ENCODE assay signal across 8 mouse cellular contexts in genomic region chr11:82782197-82782596, GRCm38 (mm10). TPM values are rescaled to one million over a fixed set of nuclear protein-coding genes. Genes with fewer than 3 reads are reported as not detected.
DNase-seq lines count a peak whose midpoint lies in the region; ATAC-seq and TF ChIP-seq lines count a peak whose summit lies in the region.

No protein-coding gene starts in this region.

- H3K36me3 ChIP-seq in heart, embryonic 14.5 days (ENCODE audit: control insufficient read depth, insufficient read depth, low read length), result peaks cover 39% of the 10 kb centered on the region
- peaks cover 38% of the 10 kb centered on the region for H3K36me3 ChIP-seq in hindbrain, embryonic 14.5 days (replicated peaks; ENCODE audit: control insufficient read depth, insufficient read depth)
- peaks cover 38% of the 10 kb centered on the region for H3K36me3 ChIP-seq in midbrain, embryonic 12.5 days

- no peak for TF ChIP-seq CTCF in bone marrow macrophage, adult 2 months (IDR thresholded peaks at IDR 0.05; ENCODE audit: low read depth, low read length)

- peak overlapping the region in 1 of 2 experiments; percentile 95; a peak in 2 of 4 replicates for H3K27ac ChIP-seq in heart, embryonic 14.5 days (replicated peaks in 1 of 2; ENCODE audit: control insufficient read depth in 1 of 2, insufficient read depth in 1 of 2, low read depth in 2 of 2, low read length in 2 of 2)
- H3K27ac ChIP-seq in bone marrow macrophage, adult 2 months (ENCODE audit: insufficient read depth, low read depth, low read length), result no peak overlapping the region
- 0 out of 2 replicates have a peak overlapping the region, but pooled peaks have one; percentile 98 for H3K27ac ChIP-seq in hindbrain, embryonic 14.5 days
- H3K27ac ChIP-seq in midbrain, embryonic 12.5 days (replicated peaks), result no peak overlapping the region

- ATAC-seq in heart, embryonic 14.5 days (ENCODE audit: insufficient number of reproducible peaks, insufficient read depth, low FRiP score, low read depth), result no peak
- ATAC-seq in hindbrain, embryonic 14.5 days (ENCODE audit: low FRiP score), result no peak
- ATAC-seq in midbrain, embryonic 12.5 days (ENCODE audit: low FRiP score, low read depth), result no peak

- no peaks in the 10 kb centered on the region for H3K9me3 ChIP-seq in heart, embryonic 14.5 days (ENCODE audit: control insufficient read depth, low read length)
- no peaks in the 10 kb centered on the region for H3K9me3 ChIP-seq in hindbrain, embryonic 14.5 days (ENCODE audit: control insufficient read depth, low read length)
- no peaks in the 10 kb centered on the region for H3K9me3 ChIP-seq in midbrain, embryonic 12.5 days

- H3K4me1 ChIP-seq in heart, embryonic 14.5 days (ENCODE audit: control insufficient read depth in 2 of 2, insufficient read depth in 2 of 2, low read length in 2 of 2), result peaks cover 5 to 14% of the 10 kb centered on the region in 2 experiments
- peaks cover 17% of the 10 kb centered on the region for H3K4me1 ChIP-seq in bone marrow macrophage, adult 2 months (ENCODE audit: control insufficient read depth, insufficient read depth, low read length)
- H3K4me1 ChIP-seq in hindbrain, embryonic 14.5 days (replicated peaks; ENCODE audit: control insufficient read depth, insufficient read depth, low read length), result peaks cover 21% of the 10 kb centered on the region
- peaks cover 20% of the 10 kb centered on the region for H3K4me1 ChIP-seq in midbrain, embryonic 12.5 days

- DNase-seq in heart, postnatal 36 days, result no peak
- DNase-seq in hindbrain, embryonic 14.5 days (ENCODE audit: low spot score), result no peak
- no peak for DNase-seq in urinary bladder, postnatal 4 days (ENCODE audit: low spot score in 2 of 2)
- no peak for DNase-seq in gastrocnemius, postnatal 25 days
- DNase-seq in left cerebral cortex, adult 8-10 months (ENCODE audit: low spot score in 2 of 2), result no peak

- H3K27me3 ChIP-seq in heart, embryonic 14.5 days (ENCODE audit: control insufficient read depth, insufficient read depth, low read length), result no peaks in the 10 kb centered on the region
- H3K27me3 ChIP-seq in hindbrain, embryonic 14.5 days (ENCODE audit: control insufficient read depth, insufficient read depth, low read length), result no peaks in the 10 kb centered on the region
- no peaks in the 10 kb centered on the region for H3K27me3 ChIP-seq in midbrain, embryonic 12.5 days

- intact Hi-C loops in heart, postnatal 36 days (cut with DNase I), result loop anchor here (10.0 kb wide), 1 partner anchor 513 kb away; the partner anchor contains the start of gene Ap2b1

- 31% methylated on average over 6 of the region's 6 CpGs for WGBS in heart, embryonic 14.5 days
- 41% methylated on average over 6 of the region's 6 CpGs for WGBS in hindbrain, embryonic 14.5 days
- WGBS in midbrain, embryonic 12.5 days, result 53% methylated on average over 6 of the region's 6 CpGs

- H3K9ac ChIP-seq in heart, embryonic 14.5 days (ENCODE audit: low read length), result peak overlapping the region; percentile 97
- peak overlapping the region; percentile 97 for H3K9ac ChIP-seq in hindbrain, embryonic 14.5 days
- peak overlapping the region; percentile 94 for H3K9ac ChIP-seq in midbrain, embryonic 12.5 days (replicated peaks)

- H3K4me3 ChIP-seq in heart, embryonic 14.5 days (ENCODE audit: control insufficient read depth in 1 of 2, insufficient read depth in 1 of 2, low read depth in 1 of 2, low read length in 2 of 2), result peak overlapping the region; percentile 87 to 88
- H3K4me3 ChIP-seq in bone marrow macrophage, adult 2 months (ENCODE audit: insufficient read depth, low read length), result peak overlapping the region; percentile 76
- H3K4me3 ChIP-seq in hindbrain, embryonic 14.5 days (replicated peaks; ENCODE audit: low read length), result peak overlapping the region; percentile 97
- peak overlapping the region; percentile 97 for H3K4me3 ChIP-seq in midbrain, embryonic 12.5 days

- H3K4me2 ChIP-seq in heart, embryonic 14.5 days (ENCODE audit: low read length), result peak overlapping the region; percentile 88
- H3K4me2 ChIP-seq in hindbrain, embryonic 14.5 days (replicated peaks), result peak overlapping the region; percentile 69
- peak overlapping the region; percentile 66 for H3K4me2 ChIP-seq in midbrain, embryonic 12.5 days (replicated peaks)

- TF ChIP-seq POLR2A in bone marrow macrophage, adult 2 months (IDR thresholded peaks at IDR 0.05; ENCODE audit: borderline replicate concordance, low read depth, low read length), result no peak

RNA-seq across cellular contexts. Expression of gene Lig3, which starts 1.3 kb away (rescaled TPM):
- 22.9 and 25.4 TPM in 2 replicates for polyA plus RNA-seq in heart, embryonic 14.5 days (2014; fragmentation: Nextera tagmentation; extraction: Ambion mirVana)
- 10 to 100 TPM; 18.1 to 18.9 TPM for total RNA-seq in heart, postnatal 36 days (2021)
- 6.6 and 9.0 TPM in 2 replicates for polyA plus RNA-seq in bone marrow macrophage, adult 2 months (2012; ENCODE audit: insufficient read depth, insufficient read length, missing spikeins)
- polyA plus RNA-seq in hindbrain, embryonic 14.5 days (2014; fragmentation: Nextera tagmentation; extraction: Ambion mirVana), result 26.0 and 35.8 TPM in 2 replicates
- polyA plus RNA-seq in midbrain, embryonic 12.5 days (2016; fragmentation: Nextera tagmentation; extraction: Ambion mirVana), result 46.1 and 52.8 TPM in 2 replicates
- total RNA-seq in gastrocnemius, postnatal 25 days (2021), result 10 to 100 TPM; 15.0 to 17.4 TPM
- total RNA-seq in left cerebral cortex, adult 8-10 months (2022), result 10 to 100 TPM; 18.0 to 21.9 (median 20.9) TPM

RNA-seq across cellular contexts. Expression of gene Zfp830, which starts 18.1 kb away (rescaled TPM):
- 24.4 and 27.1 TPM in 2 replicates for polyA plus RNA-seq in heart, embryonic 14.5 days (2014; fragmentation: Nextera tagmentation; extraction: Ambion mirVana)
- 10 to 100 TPM; 15.0 to 15.9 TPM for total RNA-seq in heart, postnatal 36 days (2021)
- polyA plus RNA-seq in bone marrow macrophage, adult 2 months (2012; ENCODE audit: insufficient read depth, insufficient read length, missing spikeins), result 20.4 and 23.4 TPM in 2 replicates
- 23.4 and 26.9 TPM in 2 replicates for polyA plus RNA-seq in hindbrain, embryonic 14.5 days (2014; fragmentation: Nextera tagmentation; extraction: Ambion mirVana)
- 34.8 and 36.0 TPM in 2 replicates for polyA plus RNA-seq in midbrain, embryonic 12.5 days (2016; fragmentation: Nextera tagmentation; extraction: Ambion mirVana)
- 10 to 100 TPM; 12.6 to 14.5 TPM for total RNA-seq in gastrocnemius, postnatal 25 days (2021)
- total RNA-seq in left cerebral cortex, adult 8-10 months (2022), result 10 to 100 TPM; 14.5 to 15.7 (median 14.8) TPM

RNA-seq across cellular contexts. Expression of gene Cct6b, which starts 18.1 kb away (rescaled TPM):
- polyA plus RNA-seq in heart, embryonic 14.5 days (2014; fragmentation: Nextera tagmentation; extraction: Ambion mirVana), result 0.38 and 0.47 TPM in 2 replicates
- total RNA-seq in heart, postnatal 36 days (2021), result under 1 TPM; 0.14 to 0.22 TPM
- polyA plus RNA-seq in bone marrow macrophage, adult 2 months (2012; ENCODE audit: insufficient read depth, insufficient read length, missing spikeins), result 0.51 and 0.60 TPM in 2 replicates
- polyA plus RNA-seq in hindbrain, embryonic 14.5 days (2014; fragmentation: Nextera tagmentation; extraction: Ambion mirVana), result 0.09 and 0.14 TPM in 2 replicates
- polyA plus RNA-seq in midbrain, embryonic 12.5 days (2016; fragmentation: Nextera tagmentation; extraction: Ambion mirVana), result 0.42 and 0.50 TPM in 2 replicates
- under 1 TPM in 1 of 2 experiments, not detected in 1; 0.15 TPM for total RNA-seq in gastrocnemius, postnatal 25 days (2021)
- under 1 TPM; 0.37 to 0.74 (median 0.52) TPM for total RNA-seq in left cerebral cortex, adult 8-10 months (2022)
